Mouse (Mus musculus) embryonic fibroblast, embryonic 13.5 days (primary cell): ENCODE measurements around the gene Nxpe5.

ENCODE experiments used
- CTCF ChIP-seq: IDR thresholded peaks from 2 replicates; pipeline ENCODE4 v1.5.1; 2011; ENCODE audit warnings: mild to moderate bottlenecking, control low read depth, low read length, moderate library complexity, borderline replicate concordance; ENCODE audit not compliant: insufficient read depth
- POLR2A ChIP-seq: IDR thresholded peaks from 2 replicates; pipeline ENCODE4 v1.6.1; 2011; ENCODE audit warnings: low read depth, mild to moderate bottlenecking, control low read depth, low read length, moderate library complexity

DNA sequence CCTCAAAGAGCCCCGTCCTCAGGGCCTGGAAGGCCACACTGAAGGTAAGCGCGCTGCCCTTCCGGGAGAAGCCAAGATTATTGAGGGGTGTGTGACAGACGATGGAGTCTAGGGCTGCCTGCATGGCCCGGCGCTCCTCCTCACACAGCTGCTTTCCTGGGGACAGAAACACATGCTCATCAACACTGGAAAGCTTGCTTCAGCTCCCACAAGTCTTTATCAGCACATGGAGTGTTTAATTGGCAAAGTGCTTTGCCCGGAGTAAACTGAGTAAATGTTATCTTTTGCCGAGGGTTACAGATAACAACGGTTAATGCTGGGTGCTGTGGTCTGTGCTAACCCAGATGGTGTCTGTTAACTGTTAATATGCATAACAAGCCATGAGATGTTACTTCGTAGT, 35.1 kb downstream of the Nxpe5 start:
- no peak for TF ChIP-seq CTCF
- no peak for TF ChIP-seq POLR2A
